Mouse (Mus musculus) forebrain, embryonic 14.5 days (tissue): ENCODE data around the gene Creb5. TPM values are rescaled to one million over a fixed set of nuclear protein-coding genes. Genes with fewer than 3 reads are reported as not detected.

Experiments
- ATAC-seq: fragments of 200-750 bp; cut with Nextera tagmentation; 2 replicates; pipeline ENCODE4 v1.8.0; 2017; ENCODE audit warnings: mild to moderate bottlenecking, moderate library complexity
- DNase-seq: peaks from one replicate; pipeline ENCODE4 v3.0.0-alpha.2; 2015; ENCODE audit warnings: low spot score
- H3K27ac ChIP-seq: fragments of 300-500 bp; sonication (generic); 2 replicates; pipeline ENCODE4 v1.5.1; 2014; ENCODE audit warnings: low read depth, mild to moderate bottlenecking, control low read depth, low read length, moderate library complexity
- H3K27me3 ChIP-seq: fragments of 300-500 bp; sonication (generic); replicated peaks from 2 replicates; pipeline ENCODE4 v1.6.1; 2014; ENCODE audit warnings: low read length, control low read depth, mixed read lengths; ENCODE audit not compliant: control insufficient read depth, insufficient read depth
- H3K36me3 ChIP-seq: fragments of 300-500 bp; sonication (generic); 2 replicates; pipeline ENCODE4 v1.6.1; 2014; ENCODE audit warnings: low read length, control low read depth; ENCODE audit not compliant: control insufficient read depth, insufficient read depth
- H3K4me1 ChIP-seq: fragments of 300-500 bp; sonication (generic); 2 replicates; pipeline ENCODE4 v1.6.1; 2014; ENCODE audit warnings: antibody characterized with exemption, low read length, control low read depth; ENCODE audit not compliant: control insufficient read depth, insufficient read depth
- H3K4me2 ChIP-seq: fragments of 300-500 bp; sonication (generic); 2 replicates; pipeline ENCODE4 v1.6.1; 2014; ENCODE audit warnings: mild to moderate bottlenecking, control low read depth, low read length
- H3K4me3 ChIP-seq: fragments of 300-500 bp; sonication (generic); 2 replicates; pipeline ENCODE4 v1.5.1; 2014; ENCODE audit warnings: low read depth, low read length, control low read depth
- H3K9ac ChIP-seq: fragments of 300-500 bp; sonication (generic); 2 replicates; pipeline ENCODE4 v1.6.1; 2014; ENCODE audit warnings: mild to moderate bottlenecking, low read length, control low read depth, moderate library complexity
- H3K9me3 ChIP-seq: fragments of 300-500 bp; sonication (generic); replicated peaks from 2 replicates; pipeline ENCODE4 v1.6.1; 2016; ENCODE audit warnings: low read length, control low read depth, mixed read lengths; ENCODE audit not compliant: control insufficient read depth
- WGBS: fragments of 180-500 bp; shearing (Covaris S2); extraction: QIAGEN DNeasy Blood & Tissue Kit; methylation state at CpG from one replicate; pipeline ENCODE4 v1.1.7; 2014; 5-methylcytosine and 5-hydroxymethylcytosine counted together
- polyA plus RNA-seq: library from polyadenylated mRNA; unstranded; fragments of >200 nt; fragmentation: Nextera tagmentation; extraction: Ambion mirVana; gene quantifications from 2 replicates; pipeline ENCODE4 v1.2.1, GENCODE M21; 2014

Creb5 gene
- polyA plus RNA-seq, 1 experiment from 2014 or later, result 8.5 TPM

GRCm38 (mm10) chr6:53470999-53471591 is 184.0 kb downstream of the Creb5 start:
- Histone ChIP-seq H3K9ac (no peak overlapping the region), H3K4me1 (no peaks in the 10 kb centered on the region; the same call in 1 of the 2 replicates), H3K4me2 (no peak overlapping the region), H3K36me3 (no peaks in the 10 kb centered on the region), H3K9me3 (no peaks in the 10 kb centered on the region), H3K27ac (no peak overlapping the region), H3K27me3 (no peaks in the 10 kb centered on the region), H3K4me3 (no peak overlapping the region)
- ATAC-seq (no peak), DNase-seq (no peak)
- WGBS, result 80% methylated on average over 9 of the region's 9 CpGs

- H3K9me3 ChIP-seq, result no peaks in the 10 kb centered on the region
- no peaks in the 10 kb centered on the region; the same call in 1 of the 2 replicates for H3K4me1 ChIP-seq
- H3K9ac ChIP-seq, result no peak overlapping the region
- H3K4me2 ChIP-seq, result no peak overlapping the region
- H3K27ac ChIP-seq, result no peak overlapping the region
- H3K27me3 ChIP-seq, result no peaks in the 10 kb centered on the region
- 90% methylated on average over 7 of the region's 7 CpGs for WGBS
- H3K4me3 ChIP-seq, result no peak overlapping the region
- no peaks in the 10 kb centered on the region for H3K36me3 ChIP-seq
- DNase-seq (no peak), ATAC-seq (no peak)
These were observed 185.7 kb downstream of the Creb5 start for GRCm38 (mm10) chr6:53472751-53473150.

- WGBS, result 99% methylated on average over 5 of the region's 5 CpGs
- Histone ChIP-seq H3K4me2 (no peak overlapping the region), H3K4me3 (no peak overlapping the region), H3K9me3 (no peaks in the 10 kb centered on the region), H3K9ac (no peak overlapping the region), H3K4me1 (no peaks in the 10 kb centered on the region), H3K36me3 (no peaks in the 10 kb centered on the region), H3K27ac (no peak overlapping the region), H3K27me3 (no peaks in the 10 kb centered on the region)
- DNase-seq (no peak), ATAC-seq (no peak)
These were observed 190.4 kb downstream of the Creb5 start for GRCm38 (mm10) chr6:53477501-53477900.

- ATAC-seq (no peak), DNase-seq (no peak)
- no peak overlapping the region for H3K4me3 ChIP-seq
- H3K4me2 ChIP-seq, result no peak overlapping the region
- no peaks in the 10 kb centered on the region for H3K27me3 ChIP-seq
- no peak overlapping the region for H3K9ac ChIP-seq
- H3K4me1 ChIP-seq, result no peaks in the 10 kb centered on the region
- no peak overlapping the region for H3K27ac ChIP-seq
- no peaks in the 10 kb centered on the region for H3K36me3 ChIP-seq
- H3K9me3 ChIP-seq, result no peaks in the 10 kb centered on the region
- WGBS, result 92% methylated on average over 6 of the region's 6 CpGs
These were observed 203.8 kb downstream of the Creb5 start for GRCm38 (mm10) chr6:53490917-53491316.

GRCm38 (mm10) chr6:53491331-53491730 is 204.3 kb downstream of the Creb5 start:
- 95% methylated on average over 4 of the region's 4 CpGs for WGBS
- no peak for DNase-seq
- Histone ChIP-seq H3K9me3 (no peaks in the 10 kb centered on the region), H3K9ac (no peak overlapping the region), H3K4me3 (no peak overlapping the region), H3K4me1 (no peaks in the 10 kb centered on the region), H3K4me2 (no peak overlapping the region), H3K27ac (no peak overlapping the region), H3K36me3 (no peaks in the 10 kb centered on the region), H3K27me3 (no peaks in the 10 kb centered on the region)
- ATAC-seq, result no peak

GRCm38 (mm10) chr6:53493864-53494263 is 206.8 kb downstream of the Creb5 start:
- Histone ChIP-seq H3K27me3 (no peaks in the 10 kb centered on the region), H3K9ac (no peak overlapping the region), H3K4me3 (no peak overlapping the region), H3K4me2 (no peak overlapping the region), H3K36me3 (no peaks in the 10 kb centered on the region), H3K9me3 (no peaks in the 10 kb centered on the region), H3K27ac (no peak overlapping the region), H3K4me1 (no peaks in the 10 kb centered on the region)
- WGBS, result 73% methylated on average over 5 of the region's 5 CpGs
- DNase-seq (no peak), ATAC-seq (no peak)

- Histone ChIP-seq H3K36me3 (no peaks in the 10 kb centered on the region), H3K27me3 (no peaks in the 10 kb centered on the region), H3K4me3 (no peak overlapping the region), H3K9me3 (no peaks in the 10 kb centered on the region), H3K4me1 (no peaks in the 10 kb centered on the region), H3K27ac (no peak overlapping the region), H3K4me2 (no peak overlapping the region), H3K9ac (no peak overlapping the region)
- ATAC-seq (no peak), DNase-seq (no peak)
- 90% methylated on average over 5 of the region's 5 CpGs for WGBS
These were observed 208.6 kb downstream of the Creb5 start for GRCm38 (mm10) chr6:53495667-53496066.

GRCm38 (mm10) chr6:53496325-53496753 is 209.3 kb downstream of the Creb5 start:
- no peaks in the 10 kb centered on the region for H3K36me3 ChIP-seq
- H3K9me3 ChIP-seq, result no peaks in the 10 kb centered on the region
- H3K4me2 ChIP-seq, result no peak overlapping the region
- no peaks in the 10 kb centered on the region for H3K27me3 ChIP-seq
- DNase-seq, result peak; percentile 15
- H3K4me3 ChIP-seq, result no peak overlapping the region
- no peak overlapping the region for H3K9ac ChIP-seq
- no peak for ATAC-seq
- 81% methylated on average over 4 of the region's 4 CpGs for WGBS
- H3K4me1 ChIP-seq, result no peaks in the 10 kb centered on the region
- H3K27ac ChIP-seq, result no peak overlapping the region

GRCm38 (mm10) chr6:53497904-53498536 is 210.9 kb downstream of the Creb5 start:
- H3K9me3 ChIP-seq, result no peaks in the 10 kb centered on the region
- no peak overlapping the region for H3K4me3 ChIP-seq
- DNase-seq (no peak), ATAC-seq (no peak)
- WGBS, result 85% methylated on average over 10 of the region's 10 CpGs
- H3K27ac ChIP-seq, result no peak overlapping the region
- H3K4me2 ChIP-seq, result no peak overlapping the region
- no peak overlapping the region for H3K9ac ChIP-seq
- H3K27me3 ChIP-seq, result no peaks in the 10 kb centered on the region
- no peaks in the 10 kb centered on the region for H3K36me3 ChIP-seq
- no peaks in the 10 kb centered on the region for H3K4me1 ChIP-seq
